Mouse (Mus musculus) CH12.LX (cell line): ENCODE data around the gene Cenpe. TPM values are rescaled to one million over a fixed set of nuclear protein-coding genes. Genes with fewer than 3 reads are reported as not detected.

Source experiments
- DNase-seq: peaks from one replicate; pipeline ENCODE4 v3.0.0-alpha.2; 2013; ENCODE audit errors: extremely low read depth
- H3K27ac ChIP-seq: 2 replicates; pipeline ENCODE4 v1.5.1; 2012; ENCODE audit warnings: low read depth, mild to moderate bottlenecking, control low read depth, moderate library complexity; ENCODE audit not compliant: insufficient read depth
- H3K27me3 ChIP-seq: replicated peaks from 2 replicates; pipeline ENCODE3; 2012; ENCODE audit warnings: inconsistent platforms
- H3K36me3 ChIP-seq, 2 experiments: replicated peaks in 1 of 2; 2 replicates each; pipeline versions ENCODE3 to v1.6.1; 2012; ENCODE audit warnings: inconsistent platforms in 1 of 2, low read length in 1 of 2, mild to moderate bottlenecking in 1 of 2, mixed read lengths in 1 of 2, moderate library complexity in 1 of 2; ENCODE audit not compliant: control insufficient read depth in 1 of 2, insufficient read depth in 1 of 2
- H3K4me1 ChIP-seq, 2 experiments: 2 replicates each; pipeline ENCODE4 v1.6.1; 2012; ENCODE audit warnings: inconsistent platforms in 1 of 2, moderate library complexity in 1 of 2; ENCODE audit not compliant: insufficient read depth in 2 of 2, control insufficient read depth in 1 of 2
- H3K4me2 ChIP-seq: 2 replicates; pipeline ENCODE4 v1.6.1; 2012; ENCODE audit warnings: low read depth, mild to moderate bottlenecking, control low read depth; ENCODE audit not compliant: poor library complexity, insufficient read depth, severe bottlenecking
- H3K4me3 ChIP-seq, 3 experiments: fragments of 150-350 bp in 1 of 3; sonication (generic) in 1 of 3; replicated peaks in 1 of 3; 2 replicates each; pipeline versions ENCODE3 to v1.5.1; 2011 to 2012; ENCODE audit warnings: low read depth in 2 of 3, low read length in 2 of 3, mild to moderate bottlenecking in 2 of 3, moderate library complexity in 2 of 3, control low read depth in 1 of 3, improper control_type of control experiment in 1 of 3, inconsistent platforms in 1 of 3, mixed read lengths in 1 of 3; ENCODE audit not compliant: poor library complexity in 1 of 3
- H3K79me2 ChIP-seq: replicated peaks from 2 replicates; pipeline ENCODE4 v1.6.1; 2012; ENCODE audit warnings: mild to moderate bottlenecking, moderate library complexity; ENCODE audit not compliant: control insufficient read depth, poor library complexity, insufficient read depth, severe bottlenecking; ENCODE audit errors: extremely low read depth
- H3K9ac ChIP-seq: 2 replicates; pipeline ENCODE4 v1.6.1; 2012; ENCODE audit warnings: low read depth, mild to moderate bottlenecking, control low read depth, moderate library complexity; ENCODE audit not compliant: insufficient read depth
- H3K9me3 ChIP-seq: replicated peaks from 2 replicates; pipeline ENCODE3; 2012; ENCODE audit warnings: low read length, inconsistent platforms, mixed read lengths
- BHLHE40 ChIP-seq: IDR thresholded peaks from 2 replicates; pipeline ENCODE4 v1.6.1; 2011; ENCODE audit warnings: mild to moderate bottlenecking, low read depth, low read length, improper control_type of control experiment
- CHD1 ChIP-seq: IDR thresholded peaks from 2 replicates; pipeline ENCODE4 v1.6.1; 2012; ENCODE audit warnings: low read depth, low read length, improper control_type of control experiment, inconsistent platforms
- CHD2 ChIP-seq: IDR thresholded peaks from 2 replicates; pipeline ENCODE4 v1.6.1; 2011; ENCODE audit warnings: low read length, improper control_type of control experiment
- CTCF ChIP-seq, 2 experiments: IDR thresholded peaks in 1 of 2; conservative IDR thresholded peaks in 1 of 2; 2 replicates each; pipeline ENCODE4 v1.5.1; 2011 to 2012; ENCODE audit warnings: low read depth in 2 of 2, low read length in 2 of 2, improper control_type of control experiment in 1 of 2, inconsistent platforms in 1 of 2, mild to moderate bottlenecking in 1 of 2, moderate library complexity in 1 of 2
- E2F4 ChIP-seq: IDR thresholded peaks from 2 replicates; pipeline ENCODE4 v1.6.1; 2011; ENCODE audit warnings: low read depth, low read length, improper control_type of control experiment; ENCODE audit not compliant: insufficient replicate concordance
- ELF1 ChIP-seq: IDR thresholded peaks from 2 replicates; pipeline ENCODE4 v1.6.1; 2014; ENCODE audit warnings: low read depth, mild to moderate bottlenecking, inconsistent platforms, low read length, improper control_type of control experiment
- EP300 ChIP-seq: IDR thresholded peaks from 2 replicates; pipeline ENCODE4 v1.6.1; 2011; ENCODE audit warnings: low read length, improper control_type of control experiment
- ETS1 ChIP-seq: conservative IDR thresholded peaks from 2 replicates; pipeline ENCODE4 v1.6.1; 2012; ENCODE audit warnings: low read depth, mild to moderate bottlenecking, inconsistent platforms, low read length, improper control_type of control experiment, moderate library complexity
- GABPA ChIP-seq: IDR thresholded peaks from 2 replicates; pipeline ENCODE4 v1.6.1; 2012; ENCODE audit warnings: low read depth, low read length, improper control_type of control experiment, inconsistent platforms; ENCODE audit not compliant: insufficient replicate concordance
- HCFC1 ChIP-seq: IDR thresholded peaks from 2 replicates; pipeline ENCODE4 v1.6.1; 2012; ENCODE audit warnings: low read depth, mild to moderate bottlenecking, inconsistent platforms, low read length, improper control_type of control experiment
- IRF4 ChIP-seq: IDR thresholded peaks from 2 replicates; pipeline ENCODE4 v1.6.1; 2014; ENCODE audit warnings: low read depth, mild to moderate bottlenecking, inconsistent platforms, low read length, improper control_type of control experiment
- JUN ChIP-seq: IDR thresholded peaks from 2 replicates; pipeline ENCODE4 v1.6.1; 2011; ENCODE audit warnings: low read depth, mild to moderate bottlenecking, low read length, improper control_type of control experiment, moderate library complexity; ENCODE audit not compliant: insufficient read depth
- JUND ChIP-seq: conservative IDR thresholded peaks from 2 replicates; pipeline ENCODE4 v1.6.1; 2011; ENCODE audit warnings: low read depth, low read length, improper control_type of control experiment
- KAT2A ChIP-seq: IDR thresholded peaks from 2 replicates; pipeline ENCODE4 v1.6.1; 2012; ENCODE audit warnings: low read length, improper control_type of control experiment, inconsistent platforms; ENCODE audit not compliant: insufficient replicate concordance
- MAFK ChIP-seq: IDR thresholded peaks from 2 replicates; pipeline ENCODE4 v1.6.1; 2011; ENCODE audit warnings: low read length, improper control_type of control experiment; ENCODE audit not compliant: insufficient replicate concordance
- MAX ChIP-seq: IDR thresholded peaks from 2 replicates; pipeline ENCODE4 v1.6.1; 2011; ENCODE audit warnings: low read length, improper control_type of control experiment
- MAZ ChIP-seq: IDR thresholded peaks from 2 replicates; pipeline ENCODE4 v1.6.1; 2012; ENCODE audit warnings: low read depth, mild to moderate bottlenecking, inconsistent platforms, low read length, improper control_type of control experiment, moderate library complexity
- MXI1 ChIP-seq: IDR thresholded peaks from 2 replicates; pipeline ENCODE4 v1.6.1; 2011; ENCODE audit warnings: mild to moderate bottlenecking, low read depth, low read length, improper control_type of control experiment
- MYC ChIP-seq: IDR thresholded peaks from 2 replicates; pipeline ENCODE4 v1.6.1; 2011; ENCODE audit warnings: low read depth, mild to moderate bottlenecking, improper control_type of control experiment, low read length
- NELFE ChIP-seq: IDR thresholded peaks from 2 replicates; pipeline ENCODE4 v1.6.1; 2011; ENCODE audit warnings: low read depth, low read length, improper control_type of control experiment
- NRF1 ChIP-seq: IDR thresholded peaks from 2 replicates; pipeline ENCODE4 v1.6.1; 2014; ENCODE audit warnings: low read depth, mild to moderate bottlenecking, inconsistent platforms, low read length, improper control_type of control experiment, moderate library complexity
- PAX5 ChIP-seq: IDR thresholded peaks from 2 replicates; pipeline ENCODE4 v1.6.1; 2012; ENCODE audit warnings: low read length, inconsistent platforms, mixed read lengths
- POLR2A ChIP-seq: IDR thresholded peaks from 2 replicates; pipeline ENCODE4 v1.6.1; 2011; ENCODE audit warnings: low read depth, mild to moderate bottlenecking, improper control_type of control experiment, low read length
- POLR2AphosphoS2 ChIP-seq: IDR thresholded peaks from 2 replicates; pipeline ENCODE4 v1.6.1; 2011; ENCODE audit warnings: low read depth, low read length, improper control_type of control experiment
- RAD21 ChIP-seq: IDR thresholded peaks from 2 replicates; pipeline ENCODE4 v1.6.1; 2011; ENCODE audit warnings: low read depth, mild to moderate bottlenecking, low read length, improper control_type of control experiment, moderate library complexity
- RCOR1 ChIP-seq: conservative IDR thresholded peaks from 2 replicates; pipeline ENCODE4 v1.6.1; 2012; ENCODE audit warnings: low read depth, mild to moderate bottlenecking, inconsistent platforms, low read length, improper control_type of control experiment
- SIN3A ChIP-seq: IDR thresholded peaks from 2 replicates; pipeline ENCODE4 v1.6.1; 2012; ENCODE audit warnings: low read length, improper control_type of control experiment, inconsistent platforms
- SMC3 ChIP-seq: IDR thresholded peaks from 2 replicates; pipeline ENCODE4 v1.6.1; 2011; ENCODE audit warnings: low read depth, low read length, improper control_type of control experiment
- TBP ChIP-seq: conservative IDR thresholded peaks from 2 replicates; pipeline ENCODE4 v1.6.1; 2011; ENCODE audit warnings: low read depth, low read length, improper control_type of control experiment
- TCF12 ChIP-seq: IDR thresholded peaks from 2 replicates; pipeline ENCODE4 v1.6.1; 2014; ENCODE audit warnings: low read depth, mild to moderate bottlenecking, inconsistent platforms, low read length, improper control_type of control experiment
- UBTF ChIP-seq: IDR thresholded peaks from 2 replicates; pipeline ENCODE4 v1.6.1; 2012; ENCODE audit warnings: low read depth, mild to moderate bottlenecking, inconsistent platforms, low read length, improper control_type of control experiment, moderate library complexity
- USF1 ChIP-seq: IDR thresholded peaks from 2 replicates; pipeline ENCODE4 v1.6.1; 2014; ENCODE audit warnings: low read depth, mild to moderate bottlenecking, inconsistent platforms, low read length, improper control_type of control experiment
- USF2 ChIP-seq: conservative IDR thresholded peaks from 2 replicates; pipeline ENCODE4 v1.6.1; 2011; ENCODE audit warnings: low read depth, low read length, improper control_type of control experiment
- ZC3H11A ChIP-seq: IDR thresholded peaks from 2 replicates; pipeline ENCODE4 v1.6.1; 2012; ENCODE audit warnings: low read depth, mild to moderate bottlenecking, inconsistent platforms, low read length, improper control_type of control experiment
- ZKSCAN1 ChIP-seq: IDR thresholded peaks from 2 replicates; pipeline ENCODE4 v1.6.1; 2012; ENCODE audit warnings: low read depth, inconsistent platforms, low read length, improper control_type of control experiment, borderline replicate concordance
- ZMIZ1 ChIP-seq: IDR thresholded peaks from 2 replicates; pipeline ENCODE4 v1.6.1; 2012; ENCODE audit warnings: low read depth, mild to moderate bottlenecking, inconsistent platforms, low read length, improper control_type of control experiment
- ZNF384 ChIP-seq: IDR thresholded peaks from 2 replicates; pipeline ENCODE4 v1.6.1; 2012; ENCODE audit warnings: low read depth, low read length, improper control_type of control experiment, inconsistent platforms
- dilution Hi-C: fragments of 300-500 bp; cut with MboI; formaldehyde crosslinking; loops from 2 replicates; pipeline ENCODE4 v1.14.3; 2020; ENCODE audit warnings: low sequenced_read_pairs; ENCODE audit not compliant: extremely low pct_unique_long_range_greater_than_20kb, extremely low pct_ligation_motif_present
- in situ Hi-C: fragments of 300-500 bp; cut with MboI; formaldehyde crosslinking; loops from 3 replicates; pipeline ENCODE4 v1.14.3; 2019; ENCODE audit warnings: low sequenced_read_pairs, low pct_ligation_motif_present, low pct_unique_long_range_greater_than_20kb, mixed read lengths
- polyA plus RNA-seq: library from polyadenylated mRNA; unstranded; fragments of >175 nt; gene quantifications from 2 replicates; pipeline ENCODE4 v1.2.1, GENCODE M21; 2012; ENCODE audit warnings: low read depth; ENCODE audit not compliant: insufficient read length
- total RNA-seq, 2 experiments: library from RNA; depleted of rRNA; stranded (reverse); fragments of 300-350 nt in 1 of 2; fragments of >200 nt in 1 of 2; gene quantifications; 2 replicates each; pipeline ENCODE4 v1.2.3; 2012 to 2014

The Cenpe gene
- 47.0 and 55.1 TPM in 2 replicates for total RNA-seq (2012; rRNA removed)
- total RNA-seq (2014; rRNA removed): 73.2 and 73.8 TPM in 2 replicates
- 81.1 and 84.0 TPM in 2 replicates for polyA plus RNA-seq

DNA sequence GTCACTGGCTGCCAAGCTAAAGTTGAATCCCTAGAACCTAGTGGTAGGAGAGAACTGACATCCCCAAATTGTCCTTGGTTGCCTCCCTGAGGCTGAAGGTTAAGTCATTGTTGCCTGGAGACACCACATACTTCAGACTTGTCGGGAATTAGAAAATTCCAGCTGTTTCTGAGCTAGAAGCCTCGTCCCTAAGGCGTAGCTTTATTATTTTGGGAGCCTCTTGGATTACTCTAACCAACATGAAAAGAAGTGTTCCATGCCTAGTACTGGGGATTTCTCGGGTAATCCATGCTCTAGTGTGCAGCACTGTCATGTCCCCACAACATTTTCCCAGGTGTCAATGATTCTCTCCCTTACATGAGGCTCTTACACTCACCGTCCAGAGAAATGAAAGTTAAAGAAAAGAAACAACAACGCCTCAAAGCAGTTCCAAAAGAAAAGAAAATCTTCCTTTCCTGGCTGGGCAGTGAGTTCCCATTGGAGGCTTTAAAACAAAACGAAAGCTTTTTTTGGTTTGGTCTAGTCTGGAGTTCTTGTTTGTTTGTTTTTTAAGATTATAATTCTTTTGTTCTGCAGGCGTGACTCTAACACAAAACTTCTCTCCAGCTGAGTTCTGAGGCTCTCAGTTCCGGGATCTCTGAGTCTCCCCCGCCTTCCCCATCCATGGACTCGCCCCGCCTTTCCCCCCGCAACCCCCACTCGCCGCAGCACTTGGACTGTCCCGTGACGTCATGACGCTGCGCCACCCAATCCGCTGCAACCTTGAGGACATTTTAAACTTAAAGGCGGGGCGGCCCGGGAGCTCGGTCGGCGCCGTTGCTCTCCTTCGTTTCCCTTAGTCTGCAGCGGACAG lies at the start of gene Cenpe:
Gene Cenpe, plus strand, starts transcription at position 733 of the 853 bp plus-strand sequence.
- H3K27ac ChIP-seq: peak within 1 kb of the TSS; percentile 5; the same call in 1 of the 2 replicates
- TF ChIP-seq JUND (peak; percentile 67), BHLHE40 (peak; percentile 81), IRF4 (peak; percentile 94), MAX (peak; percentile 63), TBP (peak; percentile 85), MXI1 (peak; percentile 96), MAZ (peak; percentile 100), NELFE (peak; percentile 94), PAX5 (no peak), POLR2A (peak; percentile 94), RAD21 (no peak; the same call in 1 of the 2 replicates), CTCF (conservative IDR thresholded peaks at IDR 0.05 in 1 of 2, IDR thresholded peaks at IDR 0.05 in 1 of 2; ENCODE audit: low read depth in 2 of 2, low read length in 2 of 2) (no peak), ZC3H11A (peak; percentile 29; the same call in 1 of the 2 replicates), ZNF384 (peak; percentile 62), MAFK (peak; percentile 64; the same call in 1 of the 2 replicates), ZKSCAN1 (peak; percentile 10; the same call in 1 of the 2 replicates), HCFC1 (peak; percentile 93), EP300 (peak; percentile 43; the same call in 1 of the 2 replicates), ELF1 (peak; percentile 97), CHD2 (peak; percentile 96), UBTF (no peak), RCOR1 (peak; percentile 96), POLR2AphosphoS2 (peak; percentile 87; the same call in 1 of the 2 replicates), NRF1 (peak; percentile 63), E2F4 (peak; percentile 94; the same call in 1 of the 2 replicates), CHD1 (peak; percentile 100), SIN3A (peak; percentile 100), ZMIZ1 (peak; percentile 92), GABPA (peak; percentile 72; the same call in 1 of the 2 replicates), KAT2A (peak; percentile 93), USF2 (no peak), SMC3 (no peak), TCF12 (peak; percentile 97), USF1 (peak; percentile 25; the same call in 1 of the 2 replicates), JUN (peak; percentile 44; the same call in 1 of the 2 replicates), ETS1 (peak; percentile 70), MYC (peak; percentile 59; the same call in 1 of the 2 replicates)

More for the DNA sequence above, at the start of gene Cenpe:
- Histone ChIP-seq H3K9me3 (no peaks in the 10 kb centered on the region), H3K4me2 (peak within 1 kb of the TSS; percentile 99), H3K36me3 (peaks cover 16 to 26% of the 10 kb centered on the region in 2 experiments), H3K9ac (peak within 1 kb of the TSS; percentile 92), H3K4me1 (peaks cover 6 to 24% of the 10 kb centered on the region in 2 experiments), H3K79me2 (peaks cover 27% of the 10 kb centered on the region), H3K27me3 (no peaks in the 10 kb centered on the region), H3K4me3 (peak within 1 kb of the TSS; percentile 79 to 96 (median 84))
- dilution Hi-C loops: no loop called here
- peak; percentile 97 for DNase-seq
- in situ Hi-C loops: no loop called here
